Mouse (Mus musculus) kidney, embryonic 14.5 days (tissue): ENCODE measurements around the gene Gm20403. TPM values are rescaled to one million over a fixed set of nuclear protein-coding genes. Genes with fewer than 3 reads are reported as not detected.
A peak's percentile ranks its signal among the peaks of the same experiment; 100 is the strongest.

Experiments
- ATAC-seq: fragments of 200-750 bp; cut with Nextera tagmentation; 2 replicates; pipeline ENCODE4 v1.8.0; 2017; ENCODE audit warnings: moderate number of reproducible peaks, mild to moderate bottlenecking, moderate TSS enrichment, moderate library complexity; ENCODE audit not compliant: low FRiP score, low TSS enrichment
- H3K27ac ChIP-seq: fragments of 300-500 bp; sonication (generic); 2 replicates; pipeline ENCODE4 v1.5.1; 2014; ENCODE audit warnings: low read depth, mild to moderate bottlenecking, low read length, moderate library complexity, mixed read lengths
- H3K27me3 ChIP-seq: fragments of 300-500 bp; sonication (generic); 2 replicates; pipeline ENCODE4 v1.6.1; 2014; ENCODE audit warnings: mild to moderate bottlenecking, low read length; ENCODE audit not compliant: control insufficient read depth, insufficient read depth
- H3K36me3 ChIP-seq: fragments of 300-500 bp; sonication (generic); 2 replicates; pipeline ENCODE4 v1.6.1; 2014; ENCODE audit warnings: low read length, mixed read lengths; ENCODE audit not compliant: control insufficient read depth, insufficient read depth
- H3K4me1 ChIP-seq: fragments of 300-500 bp; sonication (generic); 2 replicates; pipeline ENCODE4 v1.6.1; 2014; ENCODE audit warnings: low read length, mixed read lengths; ENCODE audit not compliant: control insufficient read depth, insufficient read depth
- H3K4me2 ChIP-seq: fragments of 300-500 bp; sonication (generic); replicated peaks from 2 replicates; pipeline ENCODE4 v1.6.1; 2014; ENCODE audit warnings: low read depth, mild to moderate bottlenecking, low read length
- H3K4me3 ChIP-seq: fragments of 300-500 bp; sonication (generic); 2 replicates; pipeline ENCODE4 v1.5.1; 2014; ENCODE audit warnings: mild to moderate bottlenecking, low read length
- H3K9ac ChIP-seq: fragments of 300-500 bp; sonication (generic); 2 replicates; pipeline ENCODE4 v1.6.1; 2014; ENCODE audit warnings: low read depth, mild to moderate bottlenecking, low read length, moderate library complexity
- H3K9me3 ChIP-seq: fragments of 300-500 bp; sonication (generic); 2 replicates; pipeline ENCODE4 v1.6.1; 2016; ENCODE audit warnings: low read length; ENCODE audit not compliant: control insufficient read depth
- WGBS: fragments of 180-500 bp; shearing (Covaris S2); extraction: QIAGEN DNeasy Blood & Tissue Kit; methylation state at CpG from one replicate; pipeline ENCODE4 v1.1.7; 2014; 5-methylcytosine and 5-hydroxymethylcytosine counted together
- polyA plus RNA-seq: library from polyadenylated mRNA; unstranded; fragments of >200 nt; fragmentation: Nextera tagmentation; extraction: Ambion mirVana; gene quantifications from 2 replicates; pipeline ENCODE4 v1.2.1, GENCODE M21; 2014

The Gm20403 gene
- polyA plus RNA-seq, 1 experiment from 2014 or later, result not detected

- Histone ChIP-seq H3K9ac (no peak overlapping the region), H3K4me2 (no peak overlapping the region), H3K36me3 (no peaks in the 10 kb centered on the region), H3K27me3 (no peaks in the 10 kb centered on the region), H3K9me3 (no peaks in the 10 kb centered on the region), H3K27ac (no peak overlapping the region), H3K4me3 (no peak overlapping the region), H3K4me1 (no peaks in the 10 kb centered on the region)
- 60% methylated on average over 3 of the region's 3 CpGs for WGBS
- ATAC-seq, result no peak
These were observed 9.6 kb upstream of the Gm20403 start for GRCm38 (mm10) chr12:54995965-54996364.

GRCm38 (mm10) chr12:54994418-54994817, 8.1 kb upstream of the Gm20403 start:
- Histone ChIP-seq H3K9me3 (no peaks in the 10 kb centered on the region), H3K4me1 (no peaks in the 10 kb centered on the region), H3K4me3 (no peak overlapping the region), H3K9ac (no peak overlapping the region), H3K27me3 (no peaks in the 10 kb centered on the region), H3K36me3 (no peaks in the 10 kb centered on the region), H3K27ac (no peak overlapping the region), H3K4me2 (no peak overlapping the region)
- ATAC-seq, result no peak
- WGBS, result 91% methylated on average over 4 of the region's 4 CpGs

GRCm38 (mm10) chr12:54994068-54994386, 7.7 kb upstream of the Gm20403 start:
- H3K27ac ChIP-seq, result no peak overlapping the region
- no peaks in the 10 kb centered on the region for H3K4me1 ChIP-seq
- ATAC-seq, result no peak
- H3K27me3 ChIP-seq, result no peaks in the 10 kb centered on the region
- H3K4me3 ChIP-seq, result no peak overlapping the region
- 82% methylated on average over 6 of the region's 6 CpGs for WGBS
- H3K36me3 ChIP-seq, result no peaks in the 10 kb centered on the region
- no peaks in the 10 kb centered on the region for H3K9me3 ChIP-seq
- H3K9ac ChIP-seq, result no peak overlapping the region
- no peak overlapping the region for H3K4me2 ChIP-seq

GRCm38 (mm10) chr12:54993246-54994067, 7.1 kb upstream of the Gm20403 start:
- Histone ChIP-seq H3K9me3 (no peaks in the 10 kb centered on the region), H3K4me3 (no peak overlapping the region), H3K9ac (no peak overlapping the region), H3K4me1 (no peaks in the 10 kb centered on the region), H3K4me2 (no peak overlapping the region), H3K27ac (no peak overlapping the region), H3K27me3 (no peaks in the 10 kb centered on the region), H3K36me3 (no peaks in the 10 kb centered on the region)
- 54% methylated on average over 16 of the region's 16 CpGs for WGBS
- no peak for ATAC-seq

- ATAC-seq, result no peak
These were observed 6.5 kb upstream of the Gm20403 start for GRCm38 (mm10) chr12:54992814-54993213.

GRCm38 (mm10) chr12:54988323-54988850, 2.1 kb upstream of the Gm20403 start:
- Histone ChIP-seq H3K4me1 (peaks cover 4% of the 10 kb centered on the region; the same call in 1 of the 2 replicates), H3K36me3 (no peaks in the 10 kb centered on the region), H3K27me3 (no peaks in the 10 kb centered on the region), H3K9me3 (no peaks in the 10 kb centered on the region), H3K9ac (no peak overlapping the region), H3K4me3 (no peak overlapping the region), H3K27ac (no peak overlapping the region), H3K4me2 (no peak overlapping the region)
- 80% methylated on average over 4 of the region's 4 CpGs for WGBS
- ATAC-seq, result no peak

More at GRCm38 (mm10) chr12:54992814-54993213, 6.5 kb upstream of the Gm20403 start:
- no peaks in the 10 kb centered on the region for H3K9me3 ChIP-seq
- no peaks in the 10 kb centered on the region for H3K27me3 ChIP-seq
- 62% methylated on average over 3 of the region's 3 CpGs for WGBS
- no peaks in the 10 kb centered on the region for H3K4me1 ChIP-seq
- H3K4me3 ChIP-seq, result no peak overlapping the region
- no peaks in the 10 kb centered on the region for H3K36me3 ChIP-seq
- H3K4me2 ChIP-seq, result no peak overlapping the region
- no peak overlapping the region for H3K9ac ChIP-seq
- H3K27ac ChIP-seq, result no peak overlapping the region

- Histone ChIP-seq H3K9me3 (no peaks in the 10 kb centered on the region), H3K4me3 (no peak overlapping the region), H3K4me1 (peaks cover 4% of the 10 kb centered on the region; the same call in 1 of the 2 replicates), H3K36me3 (no peaks in the 10 kb centered on the region; the same call in 1 of the 2 replicates), H3K27ac (no peak overlapping the region), H3K4me2 (no peak overlapping the region), H3K9ac (no peak overlapping the region), H3K27me3 (no peaks in the 10 kb centered on the region)
- ATAC-seq, result no peak
- 88% methylated on average over 2 of the region's 2 CpGs for WGBS
These were observed 827 bp upstream of the Gm20403 start for GRCm38 (mm10) chr12:54987156-54987555.

- WGBS, result under 1% methylated on average over 93 of the region's 117 CpGs
- Histone ChIP-seq H3K4me3 (peak overlapping the region; percentile 88), H3K9ac (peak overlapping the region; percentile 94), H3K4me1 (peaks cover 4% of the 10 kb centered on the region; the same call in 1 of the 2 replicates), H3K4me2 (peak overlapping the region; percentile 89), H3K27me3 (no peaks in the 10 kb centered on the region), H3K36me3 (peaks cover 1% of the 10 kb centered on the region; the same call in 1 of the 2 replicates), H3K27ac (peak overlapping the region; percentile 93), H3K9me3 (no peaks in the 10 kb centered on the region)
- ATAC-seq, result peak; percentile 58
These were observed 875 bp downstream of the Gm20403 start for GRCm38 (mm10) chr12:54985257-54986051.
